Mouse (Mus musculus) embryonic facial prominence, embryonic 13.5 days (tissue): ENCODE data around the gene Timp3. TPM values are rescaled to one million over a fixed set of nuclear protein-coding genes. Genes with fewer than 3 reads are reported as not detected.

Experiments
- ATAC-seq: fragments of 200-750 bp; cut with Nextera tagmentation; 2 replicates; pipeline ENCODE4 v1.8.0; 2017; ENCODE audit warnings: low read depth; ENCODE audit not compliant: insufficient number of reproducible peaks, insufficient read depth, low FRiP score, low TSS enrichment
- H3K27ac ChIP-seq: fragments of 300-500 bp; sonication (generic); 2 replicates; pipeline ENCODE4 v1.5.1; 2015; ENCODE audit warnings: moderate library complexity, mild to moderate bottlenecking, inconsistent platforms
- H3K27me3 ChIP-seq: fragments of 300-500 bp; sonication (generic); 2 replicates; pipeline ENCODE4 v1.6.1; 2015; ENCODE audit warnings: mild to moderate bottlenecking, inconsistent platforms
- H3K36me3 ChIP-seq: fragments of 300-500 bp; sonication (generic); 2 replicates; pipeline ENCODE4 v1.6.1; 2015; ENCODE audit warnings: mild to moderate bottlenecking, inconsistent platforms
- H3K4me1 ChIP-seq: fragments of 300-500 bp; sonication (generic); 2 replicates; pipeline ENCODE4 v1.6.1; 2015; ENCODE audit warnings: inconsistent platforms
- H3K4me2 ChIP-seq: fragments of 300-500 bp; sonication (generic); 2 replicates; pipeline ENCODE4 v1.6.1; 2015; ENCODE audit warnings: moderate library complexity, mild to moderate bottlenecking, inconsistent platforms
- H3K4me3 ChIP-seq: fragments of 300-500 bp; sonication (generic); 2 replicates; pipeline ENCODE4 v1.5.1; 2015; ENCODE audit warnings: mild to moderate bottlenecking, inconsistent platforms
- H3K9ac ChIP-seq: fragments of 300-500 bp; sonication (generic); 2 replicates; pipeline ENCODE4 v1.6.1; 2015; ENCODE audit warnings: mild to moderate bottlenecking, inconsistent platforms
- H3K9me3 ChIP-seq: fragments of 300-500 bp; sonication (generic); 2 replicates; pipeline ENCODE4 v1.6.1; 2016; ENCODE audit warnings: inconsistent platforms
- WGBS: fragments of 180-500 bp; shearing (Covaris S2); methylation state at CpG from one replicate; pipeline ENCODE4 v1.1.7; 2015; ENCODE audit warnings: mixed read lengths; 5-methylcytosine and 5-hydroxymethylcytosine counted together
- polyA plus RNA-seq: library from polyadenylated mRNA; unstranded; fragments of >200 nt; fragmentation: Nextera tagmentation; extraction: Ambion mirVana; gene quantifications from 2 replicates; pipeline ENCODE4 v1.2.1, GENCODE M21; 2015

The Timp3 gene
- polyA plus RNA-seq, 1 experiment from 2014 or later = 62.7 TPM

DNA sequence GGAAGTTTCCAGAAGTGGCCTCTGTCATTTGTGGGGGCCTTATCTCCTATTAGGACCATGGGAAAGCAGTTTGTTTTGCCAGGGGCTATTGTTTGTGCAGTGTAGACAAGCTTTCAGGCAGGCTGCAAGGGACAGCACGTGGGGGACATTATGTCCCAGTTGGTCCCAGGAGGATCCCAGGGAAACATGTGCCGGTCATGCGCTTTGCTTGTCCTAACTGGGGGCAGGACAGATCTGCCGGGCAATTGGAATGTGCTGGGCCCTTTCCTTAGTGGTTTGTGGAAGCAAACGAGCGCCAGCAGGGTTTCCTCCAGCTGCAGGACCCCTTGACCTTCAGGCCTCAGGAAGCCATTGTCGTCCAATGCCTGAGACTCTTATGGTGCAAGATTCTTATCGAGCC lies 41.4 kb downstream of the Timp3 start:
- Histone ChIP-seq H3K27me3 (no peaks in the 10 kb centered on the region), H3K27ac (no peak overlapping the region), H3K4me1 (peaks cover 50% of the 10 kb centered on the region), H3K9me3 (no peaks in the 10 kb centered on the region), H3K9ac (no peak overlapping the region), H3K4me2 (no peak overlapping the region), H3K4me3 (no peak overlapping the region), H3K36me3 (peaks cover 31% of the 10 kb centered on the region)
- ATAC-seq = no peak
- WGBS = 27% methylated on average over 8 of the region's 8 CpGs

DNA sequence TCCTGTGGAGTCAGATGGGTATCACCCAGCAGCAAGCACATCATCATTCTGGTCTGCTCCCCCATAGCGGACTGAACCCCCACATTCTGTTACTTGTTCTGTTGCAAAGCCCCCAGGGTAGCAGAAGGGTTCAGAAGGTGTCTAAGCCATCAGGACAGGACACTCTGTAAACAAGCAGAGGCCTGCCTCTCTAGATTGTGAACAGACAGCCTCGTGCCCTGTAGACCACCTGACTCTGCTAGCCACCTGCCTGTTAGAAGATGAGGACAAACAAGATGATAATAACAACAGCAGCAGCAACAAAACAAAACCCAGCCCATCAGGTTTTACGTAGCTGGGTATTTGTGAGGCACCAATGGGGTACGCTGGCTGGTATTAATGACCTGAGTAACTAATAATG lies 42.0 kb downstream of the Timp3 start:
- no peak overlapping the region for H3K9ac ChIP-seq
- H3K36me3 ChIP-seq = peaks cover 34% of the 10 kb centered on the region
- no peaks in the 10 kb centered on the region for H3K9me3 ChIP-seq
- peaks cover 45% of the 10 kb centered on the region for H3K4me1 ChIP-seq
- no peak overlapping the region for H3K4me3 ChIP-seq
- no peak for ATAC-seq
- 78% methylated on average over 4 of the region's 4 CpGs for WGBS
- H3K27ac ChIP-seq = no peak overlapping the region
- H3K4me2 ChIP-seq = no peak overlapping the region
- H3K27me3 ChIP-seq = no peaks in the 10 kb centered on the region

DNA sequence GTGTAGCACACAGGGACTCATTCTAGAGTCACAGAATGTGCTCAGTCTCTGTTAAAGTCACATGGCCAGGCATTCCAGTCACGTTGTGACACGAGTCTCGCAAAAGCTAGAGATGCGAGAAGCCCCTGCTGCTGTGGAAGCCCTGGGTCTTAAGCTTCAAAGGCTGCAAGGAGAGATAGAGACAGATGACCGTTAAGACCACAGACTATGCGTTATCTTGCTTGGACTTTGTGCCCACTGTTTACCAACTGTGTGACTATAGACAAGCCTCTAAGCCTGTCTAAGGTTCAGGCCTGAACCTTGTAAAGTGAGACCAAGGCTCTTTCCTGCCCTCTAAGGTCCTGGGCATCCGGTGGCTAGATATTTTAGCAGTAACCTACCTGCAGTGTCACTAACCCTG lies 42.5 kb downstream of the Timp3 start:
- Histone ChIP-seq H3K4me3 (no peak overlapping the region), H3K27ac (no peak overlapping the region), H3K4me1 (peaks cover 39% of the 10 kb centered on the region), H3K9ac (no peak overlapping the region), H3K9me3 (no peaks in the 10 kb centered on the region), H3K27me3 (no peaks in the 10 kb centered on the region), H3K4me2 (no peak overlapping the region), H3K36me3 (peaks cover 37% of the 10 kb centered on the region)
- no peak for ATAC-seq
- WGBS = 78% methylated on average over 7 of the region's 7 CpGs

DNA sequence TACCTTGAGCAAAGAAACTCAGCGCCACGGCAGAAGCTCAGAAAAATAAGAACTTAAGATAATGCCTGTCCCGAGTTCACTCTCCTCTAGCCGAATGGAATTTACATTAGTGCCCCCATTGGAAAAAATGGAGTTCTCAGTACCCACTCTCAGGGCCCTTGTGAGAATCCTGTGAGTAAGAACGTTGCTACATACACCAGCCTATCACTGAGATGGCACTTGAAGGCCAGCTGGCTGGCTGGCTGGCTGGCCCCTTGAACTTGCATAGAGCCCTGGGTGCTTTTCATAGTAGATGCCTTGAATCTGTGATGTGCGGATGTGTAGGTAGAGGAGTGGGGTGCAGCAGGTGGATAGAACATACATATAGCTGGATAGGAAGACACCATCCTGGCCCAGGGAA lies 43.2 kb downstream of the Timp3 start:
- H3K4me1 ChIP-seq = peaks cover 33% of the 10 kb centered on the region
- no peaks in the 10 kb centered on the region for H3K27me3 ChIP-seq
- peaks cover 40% of the 10 kb centered on the region for H3K36me3 ChIP-seq
- H3K4me2 ChIP-seq = no peak overlapping the region
- no peaks in the 10 kb centered on the region for H3K9me3 ChIP-seq
- no peak overlapping the region for H3K4me3 ChIP-seq
- no peak overlapping the region for H3K27ac ChIP-seq
- H3K9ac ChIP-seq = no peak overlapping the region
- ATAC-seq = no peak
- WGBS = 89% methylated on average over 6 of the region's 6 CpGs

DNA sequence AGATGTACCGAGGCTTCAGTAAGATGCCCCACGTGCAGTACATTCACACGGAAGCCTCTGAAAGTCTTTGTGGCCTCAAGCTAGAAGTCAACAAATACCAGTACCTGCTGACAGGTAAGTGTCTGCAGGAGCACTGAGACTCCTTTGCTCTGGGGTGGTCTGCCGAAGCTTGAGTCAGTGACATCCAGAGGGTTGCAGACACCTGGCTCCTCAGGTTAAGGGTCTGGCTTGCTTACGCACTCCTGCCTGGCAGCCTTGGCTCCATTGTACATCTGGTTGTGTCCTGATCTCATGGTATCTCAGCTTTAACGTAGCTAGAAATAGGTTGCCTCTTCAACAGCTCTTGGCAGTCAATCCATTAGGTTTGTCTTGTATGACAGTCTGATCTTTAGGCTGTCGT lies 43.8 kb downstream of the Timp3 start:
- WGBS = 86% methylated on average over 7 of the region's 7 CpGs
- Histone ChIP-seq H3K27me3 (no peaks in the 10 kb centered on the region), H3K36me3 (peaks cover 45% of the 10 kb centered on the region)

DNA sequence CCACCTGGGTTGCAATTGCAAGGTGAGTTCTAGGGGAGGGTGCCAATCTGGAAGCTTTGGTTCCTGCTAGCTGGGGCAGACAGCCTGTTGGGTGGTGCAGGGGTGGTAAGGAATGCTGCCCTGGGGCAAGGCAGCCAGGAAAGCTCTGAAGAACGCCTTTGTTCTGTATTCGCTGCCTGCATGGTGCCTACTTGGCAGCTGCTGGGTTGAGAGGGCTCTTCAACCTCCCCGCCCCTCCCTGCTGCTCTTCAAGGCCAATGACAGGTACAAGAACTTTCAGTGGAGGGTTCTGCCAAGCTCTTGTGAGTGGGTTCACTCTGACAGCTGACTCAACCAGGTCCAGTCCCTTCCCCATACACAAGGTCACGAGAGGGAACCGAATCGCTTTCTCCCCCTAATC lies 44.5 kb downstream of the Timp3 start:
- Histone ChIP-seq H3K36me3 (peaks cover 45% of the 10 kb centered on the region), H3K27ac (no peak overlapping the region; the same call in 1 of the 2 replicates), H3K9ac (no peak overlapping the region), H3K4me1 (peaks cover 20% of the 10 kb centered on the region), H3K27me3 (no peaks in the 10 kb centered on the region), H3K4me3 (no peak overlapping the region), H3K4me2 (no peak overlapping the region), H3K9me3 (no peaks in the 10 kb centered on the region)
- ATAC-seq = no peak
- WGBS = 65% methylated on average over 6 of the region's 6 CpGs

More for the DNA sequence above, 43.8 kb downstream of the Timp3 start:
- Histone ChIP-seq H3K4me2 (no peak overlapping the region), H3K4me3 (no peak overlapping the region), H3K4me1 (peaks cover 28% of the 10 kb centered on the region), H3K27ac (no peak overlapping the region), H3K9me3 (no peaks in the 10 kb centered on the region), H3K9ac (no peak overlapping the region)
- ATAC-seq = no peak

DNA sequence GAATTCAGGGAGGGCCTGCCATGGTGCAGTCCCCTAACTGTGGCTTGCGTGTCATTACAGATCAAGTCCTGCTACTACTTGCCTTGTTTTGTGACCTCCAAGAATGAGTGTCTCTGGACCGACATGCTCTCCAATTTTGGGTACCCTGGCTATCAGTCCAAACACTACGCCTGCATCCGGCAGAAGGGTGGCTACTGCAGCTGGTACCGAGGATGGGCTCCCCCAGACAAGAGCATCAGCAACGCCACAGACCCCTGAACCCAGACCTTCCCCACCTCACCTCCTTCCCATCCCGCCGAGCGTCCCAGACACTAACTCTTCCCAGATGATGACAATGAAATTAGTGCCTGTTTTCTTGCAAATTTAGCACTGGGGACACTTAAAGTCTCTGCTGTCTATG lies 45.5 kb downstream of the Timp3 start:
- Histone ChIP-seq H3K4me1 (peaks cover 11% of the 10 kb centered on the region; the same call in 1 of the 2 replicates), H3K4me3 (no peak overlapping the region), H3K27ac (no peak overlapping the region), H3K9ac (no peak overlapping the region), H3K36me3 (peaks cover 45% of the 10 kb centered on the region), H3K27me3 (no peaks in the 10 kb centered on the region), H3K9me3 (no peaks in the 10 kb centered on the region), H3K4me2 (no peak overlapping the region)
- WGBS = 87% methylated on average over 9 of the region's 9 CpGs
- no peak for ATAC-seq

DNA sequence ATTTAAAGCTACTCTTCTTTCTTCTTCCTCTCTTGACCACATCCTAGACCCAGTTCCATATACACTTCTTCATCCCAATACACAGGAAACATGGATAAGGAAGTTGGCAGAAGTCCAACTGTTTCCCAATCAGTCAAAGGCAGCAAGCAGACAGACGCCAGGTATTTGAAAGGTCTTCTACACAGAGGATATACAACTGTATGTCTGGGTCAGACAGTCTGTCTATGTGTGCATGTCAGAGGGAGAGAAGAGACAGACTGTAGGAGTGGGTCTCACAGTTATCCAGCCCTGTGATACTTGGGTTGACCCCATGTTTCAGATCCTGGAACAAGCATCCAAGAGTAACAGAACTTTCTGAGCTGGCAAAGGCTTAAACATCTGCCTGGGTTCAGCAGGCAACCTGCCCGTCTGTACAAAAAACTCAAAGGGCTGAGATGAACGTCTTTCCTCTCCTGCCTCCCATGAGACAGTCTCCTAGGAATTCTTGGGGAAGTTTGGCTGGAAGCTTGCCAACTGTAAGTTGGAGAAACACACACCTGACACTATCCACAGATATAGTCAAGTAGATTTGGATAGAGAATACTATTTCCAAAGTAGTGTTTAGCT lies 46.2 kb downstream of the Timp3 start:
- WGBS = 56% methylated on average over 3 of the region's 3 CpGs

DNA sequence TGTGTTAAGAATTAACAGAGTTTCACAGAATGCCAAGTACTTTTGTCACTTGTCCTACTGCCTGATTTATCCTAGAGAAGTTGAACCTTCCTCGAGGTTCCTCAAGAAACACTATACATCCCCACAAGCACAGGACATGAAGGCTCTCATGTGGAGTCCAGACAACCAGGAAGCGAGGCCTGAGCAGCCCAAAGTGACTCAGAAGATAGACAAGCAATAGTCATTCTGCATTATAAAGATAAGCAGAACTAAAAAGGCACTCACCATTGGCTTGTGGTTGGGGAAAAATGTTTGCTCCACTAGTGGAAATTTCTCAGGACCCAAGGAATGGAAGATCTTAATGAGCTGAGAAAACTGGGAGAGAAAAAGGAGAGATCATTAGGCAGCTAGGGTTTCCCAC lies 51.1 kb downstream of the Timp3 start:
- Histone ChIP-seq H3K4me3 (no peak overlapping the region), H3K27me3 (no peaks in the 10 kb centered on the region), H3K9me3 (no peaks in the 10 kb centered on the region), H3K4me2 (no peak overlapping the region), H3K9ac (no peak overlapping the region), H3K27ac (no peak overlapping the region), H3K4me1 (no peaks in the 10 kb centered on the region), H3K36me3 (peaks cover 17% of the 10 kb centered on the region)
- ATAC-seq = no peak
- 84% methylated on average over 2 of the region's 2 CpGs for WGBS

More for the DNA sequence above, 46.2 kb downstream of the Timp3 start:
- ATAC-seq = 0 out of 2 replicates have a peak, but pooled peaks have one; percentile 40
- H3K36me3 ChIP-seq = peaks cover 45% of the 10 kb centered on the region
- H3K4me2 ChIP-seq = no peak overlapping the region
- H3K27ac ChIP-seq = no peak overlapping the region
- H3K9me3 ChIP-seq = no peaks in the 10 kb centered on the region
- H3K27me3 ChIP-seq = no peaks in the 10 kb centered on the region
- H3K9ac ChIP-seq = no peak overlapping the region
- H3K4me3 ChIP-seq = no peak overlapping the region
- peaks cover 11% of the 10 kb centered on the region; the same call in 1 of the 2 replicates for H3K4me1 ChIP-seq

DNA sequence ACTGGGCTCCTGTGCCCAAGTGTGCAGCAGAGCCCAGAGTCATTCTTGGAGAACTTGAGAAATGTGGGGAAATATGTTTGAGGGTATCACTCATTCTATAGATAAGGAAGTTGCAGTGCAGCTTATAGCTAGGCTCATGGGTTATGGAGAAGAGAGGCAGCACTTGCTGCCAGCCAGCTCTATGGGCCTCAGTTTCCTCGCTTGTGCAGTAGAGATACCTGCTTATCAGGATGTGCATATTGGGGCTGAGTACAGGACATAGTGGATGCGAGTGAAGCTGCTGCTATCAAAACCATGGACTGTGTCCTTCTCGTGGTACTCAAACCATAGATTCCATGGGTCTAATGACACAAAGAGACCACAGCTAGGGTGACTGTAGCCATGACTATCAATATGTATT lies 52.3 kb downstream of the Timp3 start:
- Histone ChIP-seq H3K9me3 (no peaks in the 10 kb centered on the region), H3K36me3 (peaks cover 9% of the 10 kb centered on the region; the same call in 1 of the 2 replicates), H3K9ac (no peak overlapping the region), H3K27me3 (no peaks in the 10 kb centered on the region), H3K4me1 (no peaks in the 10 kb centered on the region), H3K4me2 (no peak overlapping the region), H3K4me3 (no peak overlapping the region), H3K27ac (no peak overlapping the region)
- no peak for ATAC-seq
- 91% methylated on average over 3 of the region's 3 CpGs for WGBS

DNA sequence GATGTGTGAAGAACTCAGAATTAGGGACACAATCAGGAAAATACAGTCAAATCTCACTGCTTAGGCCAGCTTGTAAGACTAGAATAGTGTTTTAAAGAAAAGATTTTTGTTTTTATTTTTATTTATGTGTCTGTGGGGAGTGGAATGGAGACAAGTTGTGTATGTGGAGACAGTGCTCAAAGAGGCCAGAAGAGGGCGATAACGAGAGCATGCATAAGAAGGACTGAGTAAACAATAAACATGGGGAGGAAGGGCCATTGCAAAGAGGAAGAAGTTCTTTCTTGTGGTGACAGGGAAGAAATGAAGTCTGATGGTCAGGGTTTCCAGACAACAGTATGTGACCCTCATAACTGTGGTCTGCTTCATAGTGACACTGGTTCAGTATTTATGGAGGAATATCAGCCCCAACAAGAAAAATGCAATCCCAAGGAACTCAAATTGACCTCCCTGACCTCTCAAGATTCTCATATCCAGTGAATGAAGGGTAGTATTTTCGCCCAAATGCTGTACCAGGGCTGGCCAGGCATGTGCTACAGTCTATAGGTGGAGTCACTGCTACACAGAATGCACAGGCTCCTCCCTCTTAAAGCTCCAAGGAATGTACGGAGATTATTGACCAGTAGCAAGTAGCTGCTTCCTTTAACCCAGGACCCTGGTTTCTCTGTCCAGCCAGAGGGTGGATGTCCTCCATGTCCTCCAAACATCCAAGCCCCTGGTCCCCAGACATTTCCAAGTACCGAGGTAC lies 56.8 kb downstream of the Timp3 start:
- WGBS = 56% methylated on average over 5 of the region's 5 CpGs
- H3K36me3 ChIP-seq = no peaks in the 10 kb centered on the region
- ATAC-seq = no peak

DNA sequence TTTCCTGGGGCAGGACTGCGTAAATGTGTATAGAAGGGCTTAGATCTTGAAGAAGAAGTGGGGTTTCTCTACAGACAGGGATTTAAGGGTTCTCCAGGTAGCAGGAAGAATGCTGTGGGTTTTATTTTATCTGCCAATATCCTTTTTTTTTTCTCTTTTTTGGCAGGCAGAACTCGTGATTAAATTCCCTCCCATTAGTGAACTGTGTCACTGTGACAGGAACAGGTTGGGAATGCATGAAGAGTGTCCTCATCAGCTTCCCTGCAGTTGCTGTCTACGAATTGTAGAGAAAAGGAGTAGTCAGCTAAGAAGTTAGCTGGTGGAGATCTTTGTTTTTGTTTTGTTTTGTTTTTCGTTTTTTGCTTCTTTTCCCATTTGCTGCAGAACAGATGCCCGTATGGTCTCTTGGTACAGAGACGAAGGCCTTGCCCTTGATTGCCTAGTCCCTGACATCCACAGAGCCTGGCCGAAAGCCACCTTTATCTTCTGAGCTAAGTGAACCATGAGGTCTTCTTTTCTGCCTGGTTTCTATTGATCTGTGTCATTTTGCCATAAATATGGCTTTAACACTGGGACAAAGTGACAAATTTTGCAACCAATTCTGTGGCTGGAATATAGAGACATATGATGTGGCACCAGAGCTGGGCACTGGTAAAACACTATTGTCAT lies 58.3 kb downstream of the Timp3 start:
- ATAC-seq = no peak
- 85% methylated on average over 7 of the region's 7 CpGs for WGBS
- Histone ChIP-seq H3K4me2 (no peak overlapping the region), H3K27me3 (no peaks in the 10 kb centered on the region), H3K9me3 (no peaks in the 10 kb centered on the region), H3K9ac (no peak overlapping the region), H3K27ac (no peak overlapping the region), H3K36me3 (no peaks in the 10 kb centered on the region), H3K4me3 (no peak overlapping the region), H3K4me1 (peaks cover 15% of the 10 kb centered on the region)

More for the DNA sequence above, 56.8 kb downstream of the Timp3 start:
- Histone ChIP-seq H3K4me2 (no peak overlapping the region), H3K9ac (no peak overlapping the region), H3K9me3 (no peaks in the 10 kb centered on the region), H3K27ac (no peak overlapping the region), H3K4me1 (peaks cover 12% of the 10 kb centered on the region), H3K27me3 (no peaks in the 10 kb centered on the region), H3K4me3 (no peak overlapping the region)
